Mouse (Mus musculus): Measurements from ENCODE around the gene Gm20538.

The Gm20538 gene

DNA sequence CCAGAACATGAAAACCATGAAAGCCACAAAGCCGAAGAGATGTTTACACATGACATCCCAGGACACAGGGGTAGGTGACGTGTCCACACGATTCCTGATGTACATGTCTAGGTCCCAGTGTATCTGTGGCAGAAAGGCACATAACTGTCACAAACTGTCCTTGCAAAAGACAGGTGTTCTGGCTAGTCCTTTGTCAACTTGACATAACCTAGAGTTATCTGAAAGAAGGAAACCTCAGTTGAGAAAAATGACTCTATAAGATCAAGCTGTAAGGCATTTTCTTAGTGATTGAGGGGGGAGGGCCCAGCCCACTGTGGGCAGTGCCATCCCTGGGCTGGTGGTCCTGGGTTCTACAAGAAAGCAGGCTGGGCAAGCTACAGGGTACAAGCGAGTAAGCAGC, at the start of gene Gm20538:
Gm20538 (minus strand) TSS at position 101 of the 400 bp plus-strand sequence.
- DNase-seq (ENCODE audit: low spot score): no peak

DNA sequence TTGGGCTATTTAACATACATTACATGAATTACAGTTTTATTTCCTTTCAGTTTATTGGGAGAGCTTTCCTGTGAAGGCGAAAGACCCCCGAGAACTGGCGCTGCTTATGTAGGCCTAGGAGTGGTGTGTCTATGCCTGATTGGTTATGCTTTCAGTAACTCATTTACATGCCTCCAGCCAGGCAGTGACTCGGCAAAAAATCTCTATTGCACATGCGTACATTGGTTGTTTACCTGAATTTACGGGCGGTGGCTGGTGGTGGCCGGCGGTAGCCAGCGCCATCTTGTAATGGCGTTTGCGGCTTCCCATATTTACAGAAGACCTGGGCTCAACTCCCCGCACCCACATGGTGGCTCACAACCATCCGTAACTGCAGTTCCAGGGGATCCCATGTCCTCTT, 41.5 kb upstream of the Gm20538 start:
- no peak for DNase-seq (ENCODE audit: low spot score)

DNA sequence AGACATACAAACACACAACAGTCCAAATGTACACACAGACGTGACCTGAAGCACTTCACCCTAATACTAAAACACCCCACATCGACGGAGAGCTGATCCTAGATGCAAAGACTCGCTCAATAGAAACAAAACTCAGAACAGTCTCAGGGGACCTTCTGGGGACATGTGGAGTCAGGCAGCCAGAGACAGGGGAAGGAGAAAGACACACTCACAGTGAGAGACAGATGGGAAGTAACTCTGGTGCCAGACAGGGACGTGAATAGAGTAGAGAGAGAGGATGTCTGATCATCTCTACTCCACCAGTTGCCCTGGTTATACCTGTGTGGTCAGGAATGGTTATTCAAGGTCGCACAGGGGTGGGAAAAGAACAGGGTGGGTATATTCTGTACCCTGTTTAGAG, 39.0 kb upstream of the Gm20538 start:
- no peak for DNase-seq (ENCODE audit: low spot score)

DNA sequence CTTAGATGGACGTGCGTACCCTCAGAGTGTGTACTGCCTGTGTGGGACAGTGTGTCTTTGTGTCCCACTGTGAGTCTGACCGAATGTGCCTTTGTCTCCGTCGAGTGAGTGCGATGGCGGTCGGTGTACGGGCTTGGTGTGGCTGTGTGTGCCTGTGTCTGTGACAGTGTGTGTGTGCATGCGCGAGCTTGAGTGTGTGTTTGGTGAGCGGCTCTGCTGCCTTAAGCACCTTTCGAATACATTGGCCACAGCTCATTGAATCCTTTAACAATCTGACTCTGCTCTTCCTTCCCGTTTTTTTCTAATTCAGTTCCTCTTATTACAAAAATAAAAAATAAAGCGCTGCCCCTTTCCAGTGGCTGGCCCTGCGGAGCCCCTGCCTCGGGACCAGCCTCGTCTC, 38.4 kb upstream of the Gm20538 start:
- no peak for DNase-seq (ENCODE audit: low spot score)

DNA sequence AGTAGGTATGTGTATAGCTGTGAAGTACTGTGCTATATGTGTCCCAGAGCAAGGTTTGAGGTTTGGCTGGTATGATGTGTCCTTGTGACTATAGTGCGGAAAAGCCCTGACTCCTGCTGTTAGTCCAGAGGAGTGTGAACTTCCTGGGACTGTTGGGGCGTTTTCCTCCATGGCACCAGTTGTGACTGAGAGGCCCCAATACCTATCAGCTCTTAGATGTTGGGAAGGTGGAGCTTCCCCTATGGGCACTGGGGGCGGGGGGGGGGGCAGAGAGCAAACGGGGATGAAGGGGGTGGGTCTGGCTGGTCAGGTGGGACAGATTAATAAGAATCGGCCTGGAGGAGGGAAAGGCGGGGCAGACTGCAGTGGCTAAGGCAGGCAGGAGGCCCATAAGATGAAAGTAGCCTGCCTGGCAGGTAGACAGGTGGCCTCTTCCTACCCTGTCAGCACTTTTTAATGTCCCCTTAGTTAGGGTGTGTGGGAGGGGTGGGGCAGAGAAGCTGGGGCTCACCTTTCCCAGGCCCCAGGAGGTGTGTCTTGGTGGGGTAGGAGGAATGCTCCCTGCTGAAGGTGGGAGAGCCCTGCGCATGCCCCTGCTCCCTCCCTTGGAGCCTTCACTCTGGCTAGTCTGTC, 37.1 kb upstream of the Gm20538 start:
- no peak for DNase-seq (ENCODE audit: low spot score)

DNA sequence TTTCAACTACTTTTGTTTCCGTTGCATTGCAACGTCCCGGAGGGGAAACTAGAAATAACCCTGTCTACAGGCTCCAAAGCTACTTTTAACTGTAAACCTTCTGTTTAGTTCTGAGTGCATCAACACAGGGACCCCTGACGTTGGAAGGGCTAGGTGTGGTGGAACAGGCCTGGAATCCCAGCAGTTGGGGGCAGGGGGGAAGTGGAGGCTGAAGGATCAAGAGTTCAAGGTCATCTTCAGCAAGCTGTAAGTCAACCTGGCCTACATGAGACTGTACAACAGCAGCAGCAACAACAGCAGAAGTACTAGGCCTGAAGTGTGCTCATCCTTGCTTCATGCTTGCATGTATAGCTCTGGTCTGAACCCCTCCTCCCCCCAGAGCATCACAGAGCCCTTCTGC, 35.4 kb upstream of the Gm20538 start:
- no peak for DNase-seq (ENCODE audit: low spot score)

DNA sequence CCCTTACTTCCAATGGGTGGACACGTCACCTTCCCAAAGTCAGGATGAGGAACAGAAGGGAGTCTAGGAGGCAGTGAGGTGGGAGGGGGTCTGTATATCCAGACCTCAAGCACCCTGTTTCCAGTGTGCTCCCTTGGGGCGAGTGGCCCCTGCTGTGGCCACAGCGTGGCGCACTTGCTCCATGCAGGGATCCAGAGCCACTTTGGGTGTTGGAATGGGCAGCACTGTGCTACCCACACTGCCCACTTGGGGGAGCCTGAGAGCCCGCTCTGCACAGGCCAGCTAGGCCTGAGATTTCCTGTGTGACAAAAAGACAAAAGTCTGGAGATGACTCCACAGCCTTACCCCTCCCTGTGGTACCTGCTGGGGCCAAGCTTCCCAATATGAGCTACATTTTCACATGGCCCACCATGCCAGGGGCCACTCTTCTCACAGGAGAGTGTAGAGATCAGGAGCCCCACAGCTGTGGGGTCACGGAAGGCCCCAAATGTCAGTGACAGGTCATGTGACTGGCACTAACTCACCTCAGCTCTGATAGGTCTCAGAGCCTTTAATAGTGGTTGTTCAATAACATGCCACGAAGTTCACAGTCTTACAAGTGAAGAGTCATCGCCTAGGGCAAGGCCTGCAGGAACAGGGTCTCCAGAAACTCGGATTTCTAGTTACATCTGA, 30.1 kb upstream of the Gm20538 start:
- DNase-seq (ENCODE audit: low spot score): peak; percentile 77

DNA sequence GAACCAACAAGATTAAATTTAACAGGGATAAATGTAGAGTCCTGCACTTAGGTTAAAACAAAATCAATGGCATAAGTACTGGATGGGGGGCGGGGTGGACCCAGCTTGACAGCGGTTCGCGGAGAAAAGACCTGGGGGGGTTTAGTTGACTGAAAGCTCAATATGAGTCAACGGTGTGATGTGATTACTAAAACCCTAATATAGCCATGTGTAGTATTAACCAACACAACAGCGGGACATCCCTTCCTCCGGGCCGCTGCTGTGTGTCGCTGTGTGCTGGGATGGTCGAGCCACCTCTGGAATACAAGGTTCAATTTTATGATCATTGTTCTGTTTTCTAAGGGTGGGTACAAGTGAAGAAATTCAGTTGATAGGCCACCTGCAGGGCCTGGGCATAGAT, 29.5 kb upstream of the Gm20538 start:
- DNase-seq (ENCODE audit: low spot score): no peak

DNA sequence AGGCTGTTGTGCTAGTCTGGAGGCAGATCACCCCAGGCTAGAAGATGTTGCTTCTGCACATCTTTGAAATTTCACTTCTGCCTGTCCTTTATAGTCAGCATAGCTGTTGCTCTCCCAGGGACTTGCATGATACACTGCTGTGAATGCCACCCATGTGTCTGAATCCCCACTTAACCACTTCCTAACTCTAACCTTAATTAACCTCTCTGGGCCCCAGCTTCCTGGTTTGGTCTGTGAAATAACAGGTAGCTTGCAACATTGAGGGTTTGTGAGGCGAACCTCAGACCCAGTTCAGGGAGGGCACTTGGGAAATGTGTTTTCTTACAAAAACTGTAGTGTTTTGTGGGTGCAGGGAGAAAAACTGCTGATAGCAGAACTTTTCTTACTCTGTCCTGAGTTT, 25.4 kb upstream of the Gm20538 start:
- DNase-seq (ENCODE audit: low spot score): no peak

DNA sequence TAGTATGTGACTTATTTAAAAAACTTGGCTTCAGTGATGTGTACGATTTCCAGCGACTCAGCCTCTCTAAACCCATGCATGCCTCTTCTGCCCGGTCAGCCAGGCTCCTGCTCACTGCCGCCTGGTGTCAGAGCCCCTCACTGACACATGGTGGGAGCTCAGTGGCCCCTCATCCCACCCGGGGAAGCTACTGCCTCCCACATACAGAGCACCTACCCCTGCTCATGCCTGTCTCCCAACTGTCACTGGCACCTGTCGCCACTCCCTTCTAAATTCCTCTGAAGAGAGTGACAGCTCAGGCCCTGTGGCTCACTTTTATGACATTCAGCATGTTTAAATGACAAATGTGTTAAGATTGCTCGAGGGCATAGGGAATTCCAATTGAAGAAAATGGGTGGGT, 23.6 kb upstream of the Gm20538 start:
- DNase-seq (ENCODE audit: low spot score): no peak

DNA sequence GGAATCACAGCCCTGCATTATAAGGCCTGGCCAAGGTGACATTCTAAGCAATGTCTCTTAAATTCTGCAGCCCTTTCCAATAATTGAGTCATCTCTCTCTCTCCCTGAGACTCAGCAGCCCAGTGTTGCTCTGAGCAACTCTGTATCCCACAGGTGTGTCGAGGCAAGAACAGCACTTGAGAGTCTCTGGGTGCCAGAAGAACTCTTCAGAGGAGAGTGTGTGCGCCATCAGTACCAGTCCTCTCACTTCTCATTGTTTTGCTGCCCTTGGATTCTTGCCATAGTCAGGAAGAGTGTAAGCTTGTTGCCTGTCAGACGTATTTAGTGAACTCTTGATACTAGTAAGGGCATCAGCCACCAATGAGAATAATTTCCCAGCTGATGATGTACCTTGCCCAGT, 15.1 kb upstream of the Gm20538 start:
- DNase-seq (ENCODE audit: low spot score): no peak

DNA sequence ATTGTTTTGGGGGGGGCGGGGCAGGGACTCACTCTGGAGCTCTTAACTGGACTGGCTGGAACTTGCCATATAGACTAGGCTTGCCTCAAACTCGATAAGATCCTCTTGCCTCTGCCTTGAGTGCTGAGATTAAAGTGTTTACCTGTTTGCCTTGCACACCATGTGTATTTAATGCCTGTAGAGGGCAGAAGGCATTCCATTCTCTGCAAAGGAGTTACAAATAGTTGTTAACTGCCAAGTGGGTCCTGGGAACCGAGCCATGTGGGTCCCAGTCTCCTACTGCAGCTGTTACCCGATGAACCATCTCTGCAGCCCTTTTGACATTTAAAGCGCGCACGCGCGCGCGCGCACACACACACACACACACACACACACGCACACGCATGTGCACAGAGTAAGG, 11.4 kb upstream of the Gm20538 start:
- no peak for DNase-seq (ENCODE audit: low spot score)

DNA sequence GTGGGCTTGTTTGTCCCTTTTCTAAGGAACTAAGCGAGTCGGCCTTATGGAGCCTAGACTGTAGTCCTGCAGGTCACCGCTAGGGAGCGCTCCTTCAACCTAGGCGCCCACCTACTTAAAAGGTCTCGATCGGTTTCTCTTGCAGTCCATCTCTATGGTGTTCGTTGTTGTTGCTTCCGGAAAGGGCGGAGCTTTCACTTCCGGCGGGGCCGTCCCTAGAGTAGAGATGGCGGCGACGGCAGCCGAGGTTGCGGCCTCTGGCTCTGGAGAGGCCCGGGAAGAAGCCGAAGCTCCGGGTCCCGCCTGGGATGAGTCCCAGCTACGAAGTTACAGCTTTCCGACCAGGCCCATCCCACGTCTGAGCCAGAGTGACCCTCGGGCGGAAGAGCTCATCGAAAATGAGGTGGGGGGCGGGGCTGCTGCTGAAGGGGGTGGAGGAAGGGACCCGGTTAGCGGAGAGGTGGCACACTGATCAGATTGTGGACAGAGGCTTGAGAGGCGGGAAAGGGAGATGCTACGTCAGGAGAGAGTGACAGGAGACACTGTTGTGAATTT, 10.1 kb upstream of the Gm20538 start, which contains the start of gene Hif1an:
Hif1an (plus strand) TSS at position 199 of the 555 bp plus-strand sequence.
- DNase-seq (ENCODE audit: low spot score): peak; percentile 74

DNA sequence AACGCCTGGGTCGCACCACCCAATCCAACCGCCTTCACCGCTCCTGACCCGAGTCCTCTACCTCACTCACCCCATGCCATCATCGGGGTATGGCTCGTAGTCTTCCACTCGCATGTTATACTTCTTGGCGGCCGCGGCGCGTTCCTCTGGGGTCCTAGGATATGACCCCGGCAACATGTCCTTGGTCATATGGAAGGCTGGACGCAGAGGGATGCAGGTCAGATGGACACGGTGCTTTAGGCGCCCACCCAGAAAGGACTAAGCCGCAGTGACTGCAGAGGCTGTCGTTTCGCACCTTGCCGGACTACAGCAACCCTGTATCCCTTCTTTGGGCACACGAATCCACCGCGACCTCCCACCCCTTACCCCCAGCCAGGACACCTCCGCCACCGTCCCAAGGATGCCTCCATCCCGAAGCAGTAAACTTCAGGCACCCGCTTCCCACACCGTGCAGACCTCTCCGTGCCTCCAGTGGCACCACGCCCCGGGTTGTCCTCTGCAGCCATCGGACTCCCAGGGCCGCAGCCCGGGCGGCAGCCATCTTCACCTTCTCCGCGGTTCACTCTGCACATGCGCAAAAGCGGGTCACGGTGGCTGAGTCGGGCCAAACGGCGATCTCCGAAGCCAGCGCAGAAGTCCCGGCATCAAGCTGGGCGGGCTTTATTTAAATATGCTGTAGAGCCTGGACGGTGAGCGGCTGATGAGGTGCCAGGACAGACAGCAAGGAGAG, 2.4 kb upstream of the Gm20538 start, which contains the start of gene Ndufb8:
Ndufb8 (minus strand) TSS at position 580 of the 730 bp plus-strand sequence.
- DNase-seq (ENCODE audit: low spot score): peak; percentile 91

DNA sequence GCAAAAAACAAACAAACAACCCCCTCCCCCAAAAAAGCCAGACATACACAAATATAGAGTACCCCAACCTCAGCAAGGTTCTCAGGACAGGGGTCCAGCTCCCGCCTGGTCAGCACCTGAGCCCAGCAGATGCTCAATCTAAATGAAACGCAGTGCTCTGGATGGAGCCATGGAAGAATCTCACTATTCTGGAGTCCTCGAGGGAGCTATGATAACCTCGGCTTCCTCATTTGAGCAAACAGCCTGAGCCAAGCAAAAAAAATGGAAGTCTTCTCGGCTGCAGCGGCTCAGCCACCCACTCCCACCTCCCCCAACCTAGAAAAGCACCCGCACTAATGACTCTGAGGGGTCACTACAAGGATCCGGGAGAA, 1.8 kb upstream of the Gm20538 start:
- DNase-seq (ENCODE audit: low spot score): no peak

DNA sequence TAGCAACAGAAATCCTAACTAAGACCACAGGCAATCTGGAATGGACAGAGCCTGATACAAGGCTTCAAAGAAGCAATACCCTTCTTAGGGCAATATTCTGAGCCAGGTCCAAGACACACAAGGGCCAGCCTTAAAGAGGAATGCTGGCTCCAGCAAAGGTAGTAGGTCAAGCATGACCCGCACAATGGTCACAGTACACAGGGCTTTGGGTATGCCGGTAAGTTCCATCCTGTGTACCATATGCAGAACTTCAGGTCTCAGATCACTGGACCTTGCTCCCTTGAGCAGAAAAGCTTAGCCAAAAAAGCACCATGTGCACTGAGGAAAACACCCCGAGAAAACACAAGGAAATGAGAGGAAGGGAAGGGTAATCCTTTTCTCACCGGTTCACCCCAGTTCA, 655 bp upstream of the Gm20538 start:
- DNase-seq (ENCODE audit: low spot score): no peak

DNA sequence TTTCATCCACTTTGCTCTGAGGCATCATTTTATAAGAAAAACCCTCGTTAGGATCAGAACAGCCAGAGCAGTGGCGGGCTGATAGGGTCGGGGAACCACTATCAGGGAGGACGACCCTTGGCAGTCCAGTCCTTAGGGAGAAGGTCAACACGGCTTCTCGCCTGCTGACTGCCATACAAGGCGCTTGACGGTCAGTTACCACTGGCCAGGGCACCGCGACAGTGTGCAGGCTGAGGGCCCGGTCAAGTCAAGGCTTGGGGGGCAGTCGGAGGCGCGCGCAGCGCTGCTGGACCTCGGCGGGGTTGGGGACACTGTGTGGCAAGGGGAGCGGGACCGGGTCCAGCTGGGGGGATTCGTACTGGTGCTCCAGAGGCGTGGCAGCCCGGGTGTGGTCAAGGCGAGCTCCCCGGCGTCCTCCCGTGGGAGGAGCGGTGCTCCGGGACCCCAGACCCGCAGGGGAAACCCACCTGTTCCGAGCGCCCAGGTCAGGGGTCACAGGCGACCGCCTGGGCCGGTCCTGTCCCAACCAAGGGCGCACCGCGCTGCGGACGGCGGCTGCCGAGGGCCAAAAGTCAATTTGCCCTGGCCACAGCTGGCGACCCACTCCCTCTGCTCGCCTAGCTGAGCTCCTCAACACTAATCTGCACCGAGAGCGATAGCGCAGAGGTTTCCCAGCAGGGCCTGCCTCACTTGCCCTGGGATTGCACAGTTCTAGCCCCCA, 7.2 kb downstream of the Gm20538 start, which contains the start of gene Sec31b:
Sec31b (minus strand) TSS at position 544 of the 721 bp plus-strand sequence.
- no peak for DNase-seq (ENCODE audit: low spot score)

DNA sequence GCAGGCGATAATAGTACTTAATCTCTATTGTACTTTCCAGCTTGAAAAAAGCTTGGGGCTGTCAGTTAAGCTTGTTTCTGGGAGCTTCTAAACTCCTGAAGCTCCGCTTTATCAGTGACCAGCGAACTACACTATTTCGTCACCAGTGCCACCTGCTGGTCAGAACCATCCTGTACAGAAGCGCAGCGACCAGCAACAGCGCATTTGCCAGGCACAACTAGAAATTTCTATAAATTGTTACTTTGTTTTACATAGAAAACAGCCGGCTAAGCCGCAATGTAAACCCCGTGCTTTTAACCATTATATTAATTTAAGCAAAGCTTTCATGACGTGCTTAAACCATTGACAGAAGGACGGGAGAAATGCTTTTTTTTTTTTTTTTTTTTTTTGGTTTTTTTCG, 7.9 kb downstream of the Gm20538 start:
- DNase-seq (ENCODE audit: low spot score): peak; percentile 26

DNA sequence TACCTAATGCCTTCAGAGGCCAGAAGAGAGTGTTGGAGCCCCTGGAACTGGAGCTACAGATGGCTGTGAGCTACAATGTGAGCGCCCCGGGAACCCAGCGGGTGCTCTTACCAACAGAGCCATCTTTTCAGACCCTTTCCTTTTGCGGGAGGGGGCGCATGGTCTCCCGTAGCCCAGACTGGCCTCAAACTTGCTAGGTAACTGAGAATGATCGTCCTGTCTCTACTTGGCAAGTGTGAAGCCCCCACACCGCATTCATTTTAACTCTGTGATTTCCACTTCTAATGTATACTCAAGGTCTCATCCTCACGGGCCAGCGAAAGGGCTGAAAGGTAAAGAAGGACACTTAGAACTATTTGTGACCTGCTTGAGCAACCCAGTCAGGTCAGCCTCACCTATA, 8.3 kb downstream of the Gm20538 start:
- no peak for DNase-seq (ENCODE audit: low spot score)

DNA sequence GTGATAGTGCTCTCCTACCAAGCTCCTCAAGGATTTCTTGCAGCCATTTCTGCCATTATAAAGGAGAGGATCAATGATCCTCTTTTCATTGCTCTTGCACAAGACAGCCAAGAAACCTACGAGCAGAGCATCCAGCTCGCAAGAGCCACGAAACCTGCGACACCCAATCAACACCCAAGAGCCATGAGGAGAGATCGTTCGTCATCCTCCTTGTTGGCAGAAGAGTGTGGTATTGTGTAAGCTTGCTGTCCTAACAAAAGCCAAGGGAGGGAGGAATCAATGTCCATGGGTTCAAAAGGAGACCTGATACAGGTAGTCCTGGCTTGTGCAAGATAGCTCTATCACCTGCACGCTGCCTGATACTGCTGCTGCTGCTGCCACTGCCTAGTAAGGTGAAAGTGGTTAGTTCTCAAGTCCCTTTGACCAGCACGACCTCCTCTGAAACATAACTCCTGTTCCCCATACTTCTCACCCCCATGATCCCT, 9.9 kb downstream of the Gm20538 start:
- no peak for DNase-seq (ENCODE audit: low spot score)

DNA sequence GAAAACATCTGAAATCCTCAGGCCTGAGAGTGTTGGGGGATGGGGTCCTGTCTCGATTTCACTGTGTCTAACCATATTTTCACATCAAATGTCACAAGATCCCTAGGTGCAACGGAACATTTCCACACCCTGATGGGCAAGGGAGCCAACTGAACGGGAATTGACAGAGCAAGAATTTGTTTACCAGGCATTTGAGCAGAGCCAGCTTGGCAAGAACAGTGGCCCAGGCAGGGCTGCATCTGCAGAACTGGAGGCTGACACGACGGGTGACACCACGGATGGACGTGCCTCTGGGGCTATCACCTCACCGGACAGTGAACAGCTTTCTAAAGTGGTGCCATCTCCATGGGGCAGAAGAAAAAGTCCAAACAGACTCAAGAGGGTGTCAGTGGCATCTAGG, 15.2 kb downstream of the Gm20538 start:
- no peak for DNase-seq (ENCODE audit: low spot score)

DNA sequence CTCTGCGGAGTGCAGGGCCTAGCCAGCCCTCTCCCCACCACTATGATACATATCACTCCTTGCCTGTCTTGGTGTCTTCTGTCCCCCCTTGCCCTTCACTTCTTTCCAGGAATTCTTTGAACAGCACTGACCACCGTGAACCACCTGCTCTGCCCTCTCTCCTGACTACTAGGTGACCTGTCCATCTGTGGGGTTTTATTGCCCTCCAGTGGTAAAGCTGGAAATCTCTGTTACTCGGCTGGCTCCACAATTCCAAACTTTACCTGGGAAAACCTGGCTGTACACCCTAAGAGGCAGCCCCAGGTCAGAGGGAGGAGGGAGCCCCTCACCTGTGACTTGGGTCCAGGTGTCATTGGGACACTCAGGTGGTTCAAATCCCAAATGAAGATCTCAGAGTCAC, 17.3 kb downstream of the Gm20538 start:
- DNase-seq (ENCODE audit: low spot score): no peak
